8 mouse cellular contexts compared by ENCODE assay signal in the genomic region with DNA sequence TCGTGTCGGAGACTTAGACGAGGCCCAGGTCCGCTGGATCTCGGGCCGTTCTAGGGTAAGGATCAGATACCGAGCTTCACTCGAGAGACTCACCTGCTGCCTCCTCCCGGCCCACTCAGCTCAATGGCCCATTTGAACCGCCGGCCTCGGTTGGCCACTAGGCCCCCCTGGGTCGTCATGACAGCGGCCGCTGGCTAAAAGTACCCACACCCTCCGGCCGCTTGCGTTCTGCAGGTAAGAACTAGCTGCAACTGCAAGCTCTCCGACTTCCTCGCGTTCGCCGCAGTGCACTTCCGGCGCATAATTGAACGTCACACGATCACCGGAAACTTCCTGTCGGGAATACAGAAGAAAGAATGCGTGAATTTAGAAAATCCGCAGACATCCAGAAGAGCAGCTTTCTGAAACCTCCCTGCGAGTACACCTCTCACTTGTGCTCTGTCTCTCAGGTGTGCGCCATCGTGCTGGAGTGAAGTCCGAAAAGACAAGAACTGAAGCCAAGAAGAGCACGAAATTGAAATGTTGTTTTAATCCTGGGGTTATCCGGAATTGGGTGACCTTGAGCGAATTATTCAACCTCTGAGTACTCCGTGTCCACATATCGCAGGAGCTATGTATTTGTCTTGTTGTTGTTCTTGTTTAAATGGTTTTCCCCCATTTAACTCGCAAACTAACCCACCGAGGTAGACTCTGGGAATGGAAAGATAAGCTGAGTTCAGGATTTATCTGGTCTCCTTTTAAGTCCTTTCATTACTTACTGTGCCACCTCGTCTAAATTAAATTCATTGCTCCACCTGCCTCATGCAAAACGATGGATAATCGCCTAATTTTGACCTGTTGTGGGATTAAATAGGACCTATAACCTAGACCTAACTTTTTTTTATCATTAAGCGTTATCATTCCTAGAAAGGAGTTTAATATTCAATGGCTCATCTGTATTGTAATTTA. TPM values are rescaled to one million over a fixed set of nuclear protein-coding genes. Genes with fewer than 3 reads are reported as not detected.
DNase-seq lines count a peak whose midpoint lies in the region; ATAC-seq and TF ChIP-seq lines count a peak whose summit lies in the region.

Gene Emc4, minus strand, starts transcription at position 302 of the 948 bp plus-strand sequence.

- intact Hi-C loops in heart, postnatal 25 days (cut with DNase I), result loop anchor here (1.0 to 5.0 kb wide), 2 partner anchors 86 to 106 kb away; partner anchors contain the start of genes Emc7 and Nop10

- no peaks in the 10 kb centered on the region for H3K9me3 ChIP-seq in forebrain, embryonic 15.5 days

- H3K4me1 ChIP-seq in forebrain, embryonic 15.5 days, result peaks cover 21% of the 10 kb centered on the region
- peaks cover 7% of the 10 kb centered on the region for H3K4me1 ChIP-seq in lung, adult 2 months (ENCODE audit: control insufficient read depth, insufficient read depth, low read length)

- H3K4me3 ChIP-seq in forebrain, embryonic 15.5 days, result peak within 1 kb of the TSS; percentile 96
- peak within 1 kb of the TSS; percentile 90 for H3K4me3 ChIP-seq in lung, adult 2 months (replicated peaks; ENCODE audit: extremely low read depth, low read depth, low read length)

- TF ChIP-seq CTCF in lung, adult 2 months (IDR thresholded peaks at IDR 0.05; ENCODE audit: insufficient read depth, low read length), result no peak

- peak; percentile 91 for ATAC-seq in forebrain, embryonic 15.5 days (replicated peaks)
- ATAC-seq in neutrophil, adult 5-6 weeks (ENCODE audit: extremely low read depth, insufficient number of reproducible peaks, low FRiP score, poor library complexity, severe bottlenecking), result peak; percentile 72

- no peaks in the 10 kb centered on the region for H3K27me3 ChIP-seq in forebrain, embryonic 15.5 days

- H3K9ac ChIP-seq in forebrain, embryonic 15.5 days (replicated peaks), result peak within 1 kb of the TSS; percentile 90

- H3K4me2 ChIP-seq in forebrain, embryonic 15.5 days (replicated peaks), result peak within 1 kb of the TSS; percentile 95

- WGBS in forebrain, embryonic 15.5 days, result 1% methylated on average over 46 of the region's 46 CpGs
- 2% methylated on average over 46 of the region's 46 CpGs for WGBS in lung, adult 2 months

- TF ChIP-seq POLR2A in lung, adult 2 months (IDR thresholded peaks at IDR 0.05; ENCODE audit: borderline replicate concordance, extremely low read depth, low read depth, low read length), result peak; percentile 85; the same call in 1 of the 2 replicates

- peak; percentile 97 for DNase-seq in ES-CJ7 (ENCODE audit: low read depth, low spot score)
- peak; percentile 85 for DNase-seq in cerebellum, adult 11 months
- peak; percentile 71 for DNase-seq in heart, postnatal 25 days (ENCODE audit: low spot score)
- DNase-seq in layer of hippocampus, adult 18-20 months (ENCODE audit: low spot score in 2 of 2), result peak; percentile 91 to 96
- DNase-seq in lung, adult 2 months, result peak; percentile 91
- peak; percentile 72 to 80 for DNase-seq in thymus, adult 18-20 months

- peak within 1 kb of the TSS; percentile 95 for H3K27ac ChIP-seq in forebrain, embryonic 15.5 days (replicated peaks)

- H3K36me3 ChIP-seq in forebrain, embryonic 15.5 days, result peaks cover 17% of the 10 kb centered on the region

RNA-seq across cellular contexts. Expression of gene Emc4, which starts in this region (rescaled TPM):
- polyA plus RNA-seq in forebrain, embryonic 15.5 days (2015; fragmentation: Nextera tagmentation; extraction: Ambion mirVana), result 160 and 166 TPM in 2 replicates
- total RNA-seq in heart, postnatal 25 days (2021), result 10 to 100 TPM; 60.5 to 61.0 TPM
- total RNA-seq in layer of hippocampus, adult 18-20 months (2021), result 100 to 1,000 TPM; 125 to 126 TPM
- 76.8 and 95.5 TPM in 2 replicates for polyA plus RNA-seq in lung, adult 2 months (2012; rRNA removed)
- 20.7 and 29.3 TPM in 2 replicates for total RNA-seq in neutrophil, adult 5-6 weeks (2017)

Comparison
In these comparisons a context has a peak if more than half of its experiments do, and no peak if none do; other contexts are left out.
1. Peak in every context shown above with its lines: DNase-seq, ATAC-seq, H3K4me3 ChIP-seq and H3K27ac ChIP-seq.